Mouse (Mus musculus) midbrain, embryonic 11.5 days (tissue): ENCODE results near the gene Tpcn1. TPM values are rescaled to one million over a fixed set of nuclear protein-coding genes. Genes with fewer than 3 reads are reported as not detected.

ENCODE experiments used
- ATAC-seq: fragments of 200-750 bp; cut with Nextera tagmentation; 2 replicates; pipeline ENCODE4 v1.8.0; 2017; ENCODE audit warnings: moderate TSS enrichment, moderate library complexity; ENCODE audit not compliant: low FRiP score
- DNase-seq: peaks from one replicate; pipeline ENCODE4 v3.0.0; 2015; ENCODE audit warnings: low spot score; ENCODE audit errors: missing footprints
- H3K27ac ChIP-seq: fragments of 300-500 bp; sonication (generic); 2 replicates; pipeline ENCODE4 v1.5.1; 2014; ENCODE audit warnings: low read depth, low read length
- H3K27me3 ChIP-seq: fragments of 300-500 bp; sonication (generic); 2 replicates; pipeline ENCODE4 v1.6.1; 2014; ENCODE audit warnings: mild to moderate bottlenecking, low read length, moderate library complexity, mixed read lengths; ENCODE audit not compliant: control insufficient read depth, insufficient read depth
- H3K36me3 ChIP-seq: fragments of 300-500 bp; sonication (generic); 2 replicates; pipeline ENCODE4 v1.6.1; 2014; ENCODE audit warnings: mild to moderate bottlenecking, low read length, moderate library complexity, mixed read lengths; ENCODE audit not compliant: control insufficient read depth, insufficient read depth
- H3K4me1 ChIP-seq: fragments of 300-500 bp; sonication (generic); 2 replicates; pipeline ENCODE4 v1.6.1; 2014; ENCODE audit warnings: low read length; ENCODE audit not compliant: control insufficient read depth, insufficient read depth
- H3K4me2 ChIP-seq: fragments of 300-500 bp; sonication (generic); 2 replicates; pipeline ENCODE4 v1.6.1; 2014; ENCODE audit warnings: mild to moderate bottlenecking, moderate library complexity
- H3K4me3 ChIP-seq: fragments of 300-500 bp; sonication (generic); 2 replicates; pipeline ENCODE4 v1.5.1; 2014; ENCODE audit warnings: low read depth, low read length
- H3K9ac ChIP-seq: fragments of 300-500 bp; sonication (generic); 2 replicates; pipeline ENCODE4 v1.6.1; 2014; ENCODE audit warnings: low read length
- H3K9me3 ChIP-seq: fragments of 300-500 bp; sonication (generic); 2 replicates; pipeline ENCODE4 v1.6.1; 2016; ENCODE audit warnings: low read length; ENCODE audit not compliant: control insufficient read depth
- WGBS: fragments of 180-500 bp; shearing (Covaris S2); extraction: QIAGEN DNeasy Blood & Tissue Kit; methylation state at CpG from one replicate; pipeline ENCODE4 v1.1.7; 2014; 5-methylcytosine and 5-hydroxymethylcytosine counted together
- polyA plus RNA-seq: library from polyadenylated mRNA; unstranded; fragments of >200 nt; fragmentation: Nextera tagmentation; extraction: Ambion mirVana; gene quantifications from 2 replicates; pipeline ENCODE4 v1.2.1, GENCODE M21; 2014

Gene Tpcn1
- polyA plus RNA-seq, 1 experiment from 2014 or later: 10.8 TPM

DNA sequence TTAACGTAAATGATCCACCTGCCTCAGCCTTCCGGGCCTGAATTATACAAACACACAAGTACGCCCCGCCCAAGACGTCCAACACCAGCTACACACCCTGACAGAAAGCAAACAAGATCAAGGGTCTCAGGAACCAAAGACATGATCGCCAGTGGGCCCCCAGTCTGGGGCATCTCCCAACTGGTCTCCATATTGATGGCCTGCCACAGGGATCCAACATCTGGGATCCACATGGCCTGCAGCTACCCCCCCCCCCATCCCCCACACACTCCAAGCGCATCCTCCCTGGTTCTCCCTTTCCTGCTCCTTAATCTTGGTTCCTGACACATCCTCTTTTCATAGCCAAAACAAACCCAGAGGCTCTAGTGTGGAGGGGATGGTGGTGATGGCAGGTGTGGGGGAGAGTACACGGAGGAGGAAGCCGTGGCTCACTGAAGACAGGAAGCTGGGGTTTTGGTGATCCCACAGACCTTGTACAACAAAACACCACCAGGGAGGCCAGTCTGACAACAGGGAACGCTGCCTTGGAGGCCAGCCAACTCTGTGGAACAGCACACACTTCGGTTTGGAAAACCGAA, 9.9 kb downstream of the Tpcn1 start:
- no peak overlapping the region for H3K9ac ChIP-seq
- H3K27ac ChIP-seq: no peak overlapping the region
- no peaks in the 10 kb centered on the region for H3K9me3 ChIP-seq
- no peaks in the 10 kb centered on the region for H3K36me3 ChIP-seq
- no peak overlapping the region for H3K4me3 ChIP-seq
- H3K4me2 ChIP-seq: no peak overlapping the region
- DNase-seq: no peak
- no peak for ATAC-seq
- H3K27me3 ChIP-seq: no peaks in the 10 kb centered on the region
- peaks cover 6% of the 10 kb centered on the region; the same call in 1 of the 2 replicates for H3K4me1 ChIP-seq
- WGBS: 74% methylated on average over 12 of the region's 12 CpGs

DNA sequence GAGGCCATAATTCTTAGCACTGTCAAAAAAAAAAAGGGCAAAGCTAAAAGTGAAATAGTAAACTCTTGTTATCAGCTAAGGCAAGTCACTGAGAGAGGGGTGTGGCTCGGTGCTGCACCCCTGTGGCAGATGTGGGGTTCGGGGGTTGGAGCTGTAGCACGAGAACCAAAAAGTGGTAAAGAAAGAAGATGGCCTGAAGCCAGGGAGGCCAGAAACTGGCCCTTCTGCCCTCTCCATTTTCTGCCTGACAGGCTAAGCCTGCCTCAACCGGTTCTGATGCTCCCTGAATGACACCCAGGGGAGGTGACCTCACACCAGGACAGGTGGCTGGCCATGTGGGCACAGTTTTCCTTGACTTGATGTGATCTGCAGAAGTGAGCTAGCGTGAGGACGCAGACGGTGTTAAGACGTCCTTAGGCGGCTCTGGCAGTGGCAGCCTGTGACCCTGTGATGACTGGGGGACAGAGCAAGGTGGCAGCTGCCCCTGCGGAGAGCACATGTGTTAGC, 10.5 kb downstream of the Tpcn1 start:
- 55% methylated on average over 10 of the region's 10 CpGs for WGBS
- H3K9me3 ChIP-seq: no peaks in the 10 kb centered on the region
- H3K4me2 ChIP-seq: no peak overlapping the region
- no peaks in the 10 kb centered on the region for H3K27me3 ChIP-seq
- H3K4me1 ChIP-seq: peaks cover 6% of the 10 kb centered on the region; the same call in 1 of the 2 replicates
- H3K27ac ChIP-seq: no peak overlapping the region
- no peak overlapping the region for H3K4me3 ChIP-seq
- DNase-seq (no peak), ATAC-seq (no peak)
- H3K9ac ChIP-seq: no peak overlapping the region
- no peaks in the 10 kb centered on the region for H3K36me3 ChIP-seq

DNA sequence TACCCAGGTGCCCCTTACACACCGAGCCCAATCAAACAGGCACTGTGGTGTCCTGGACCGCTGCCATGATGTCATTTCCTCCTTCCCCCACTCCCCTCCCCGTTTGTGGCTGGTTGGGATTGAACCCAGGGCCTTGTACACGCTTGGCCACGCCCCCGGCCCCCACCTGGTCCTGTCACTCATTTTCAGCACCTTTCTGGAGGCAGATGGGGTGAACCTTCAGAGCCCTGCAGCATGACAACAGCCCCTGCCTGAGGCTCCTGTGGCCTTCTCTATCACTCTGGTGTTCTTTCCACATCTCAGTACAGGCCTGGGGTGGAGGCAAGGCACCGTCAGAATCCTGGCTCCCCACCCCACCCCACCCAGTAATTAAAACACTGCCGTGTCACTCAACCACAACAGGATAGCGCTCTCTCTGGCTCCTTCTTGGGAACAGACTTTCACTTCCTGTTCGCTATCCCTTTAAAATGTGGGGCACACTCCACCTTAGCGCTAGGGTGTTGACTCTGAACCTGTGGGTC, 11.6 kb downstream of the Tpcn1 start:
- Histone ChIP-seq H3K9ac (no peak overlapping the region), H3K36me3 (no peaks in the 10 kb centered on the region), H3K27ac (no peak overlapping the region), H3K9me3 (no peaks in the 10 kb centered on the region), H3K4me1 (peaks cover 6% of the 10 kb centered on the region; the same call in 1 of the 2 replicates), H3K27me3 (no peaks in the 10 kb centered on the region), H3K4me2 (no peak overlapping the region), H3K4me3 (no peak overlapping the region)
- WGBS: 86% methylated on average over 11 of the region's 11 CpGs
- DNase-seq (no peak), ATAC-seq (no peak)

DNA sequence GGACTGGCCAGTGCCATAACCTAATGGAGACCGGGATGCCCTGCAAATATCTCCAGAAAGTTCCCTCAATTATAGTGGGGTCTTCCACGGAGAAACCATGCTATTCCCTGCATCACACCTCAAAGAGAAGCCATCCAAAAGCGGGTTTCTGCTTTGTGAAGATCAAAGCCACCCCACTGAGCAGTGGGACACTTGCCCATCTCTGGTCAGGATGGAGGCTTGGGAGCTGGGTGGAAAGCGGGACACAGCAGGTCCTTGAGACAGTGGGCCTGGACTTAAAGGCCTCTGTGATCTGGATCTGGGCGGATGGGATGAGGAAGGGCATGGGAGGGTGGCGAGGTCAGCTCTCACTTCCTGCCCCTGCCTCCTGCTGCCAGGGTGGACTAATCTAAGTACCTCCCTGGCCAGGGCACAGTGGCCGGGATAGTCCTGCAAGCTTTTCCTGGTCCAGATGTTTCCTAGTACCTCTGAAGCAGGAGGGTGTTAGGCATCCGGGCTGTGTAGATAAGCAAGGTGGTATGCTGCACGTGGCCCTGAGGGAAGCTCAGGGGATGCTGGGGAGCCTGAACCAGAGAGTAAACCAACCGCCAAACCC, 13.9 kb downstream of the Tpcn1 start:
- H3K4me3 ChIP-seq: no peak overlapping the region
- no peak for ATAC-seq
- H3K9ac ChIP-seq: no peak overlapping the region
- WGBS: 77% methylated on average over 10 of the region's 10 CpGs
- H3K4me2 ChIP-seq: no peak overlapping the region
- peaks cover 9% of the 10 kb centered on the region; the same call in 1 of the 2 replicates for H3K4me1 ChIP-seq
- H3K9me3 ChIP-seq: no peaks in the 10 kb centered on the region
- H3K27ac ChIP-seq: no peak overlapping the region
- no peaks in the 10 kb centered on the region for H3K36me3 ChIP-seq
- no peaks in the 10 kb centered on the region for H3K27me3 ChIP-seq
- no peak for DNase-seq

DNA sequence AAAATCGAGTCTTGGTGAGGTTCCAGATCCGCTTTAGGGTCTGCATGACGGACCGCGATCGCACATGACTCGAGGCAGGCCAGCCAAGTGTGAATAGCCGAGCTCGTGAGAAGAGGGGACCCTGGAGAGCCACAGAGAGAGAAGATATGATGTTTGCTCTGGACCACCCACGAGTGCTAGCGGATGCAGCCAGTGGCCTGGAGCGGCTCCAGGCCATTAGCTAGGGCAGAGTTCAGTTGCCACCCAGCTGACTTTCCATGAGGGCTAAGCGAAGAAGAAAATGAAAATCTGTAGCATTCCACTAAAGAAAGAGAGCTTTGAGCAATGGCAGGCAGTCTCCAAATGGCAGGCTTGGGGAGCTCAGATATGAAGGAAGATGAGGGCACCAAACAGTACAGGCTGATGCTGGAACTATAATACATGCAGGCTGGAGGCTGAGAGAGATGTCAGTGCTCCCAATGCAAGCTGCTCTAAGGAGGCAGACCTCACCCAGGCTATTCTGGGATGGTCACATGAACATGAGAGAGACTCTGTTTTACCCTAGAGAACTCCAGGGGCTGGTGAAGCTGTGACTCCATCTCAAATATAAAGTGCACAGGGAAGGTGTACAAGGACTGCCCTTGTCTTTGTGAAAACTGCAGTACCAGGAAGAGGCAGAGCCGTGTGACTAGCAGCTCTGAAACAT, 17.3 kb downstream of the Tpcn1 start:
- no peaks in the 10 kb centered on the region for H3K36me3 ChIP-seq
- no peak for ATAC-seq
- WGBS: 62% methylated on average over 14 of the region's 14 CpGs
- H3K4me1 ChIP-seq: peaks cover 27% of the 10 kb centered on the region
- H3K9me3 ChIP-seq: no peaks in the 10 kb centered on the region
- no peak for DNase-seq
- no peak overlapping the region for H3K4me2 ChIP-seq
- no peaks in the 10 kb centered on the region for H3K27me3 ChIP-seq
- H3K27ac ChIP-seq: no peak overlapping the region
- no peak overlapping the region for H3K9ac ChIP-seq
- H3K4me3 ChIP-seq: no peak overlapping the region

DNA sequence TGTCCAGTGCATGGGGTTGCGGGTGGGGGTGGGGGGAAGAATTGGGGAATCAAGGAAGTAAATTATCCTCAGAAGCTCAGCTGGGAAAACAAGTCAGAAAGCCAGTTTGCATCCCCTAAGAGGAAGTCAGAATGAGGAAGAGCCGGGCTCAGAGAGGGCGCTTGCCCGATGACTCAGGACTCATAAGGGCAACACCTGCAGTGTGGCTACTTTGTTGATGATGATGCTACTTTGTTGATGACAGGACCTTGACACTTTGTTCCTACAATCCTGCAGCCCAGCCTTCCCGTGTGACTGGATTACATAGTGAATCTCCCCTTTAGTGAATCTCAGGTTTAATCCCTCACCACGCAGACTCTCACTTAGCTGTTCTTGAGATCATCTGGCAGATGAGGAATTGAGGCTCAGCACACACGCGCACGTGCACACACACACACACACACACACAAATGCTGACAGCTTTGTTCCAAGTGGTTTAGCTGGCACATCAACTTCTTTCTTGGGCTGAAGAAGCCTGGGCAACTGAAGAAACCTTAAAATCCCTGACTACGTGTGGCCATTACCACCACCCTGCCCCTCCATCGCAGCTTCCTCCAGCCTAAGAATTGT, 18.1 kb downstream of the Tpcn1 start:
- Histone ChIP-seq H3K9me3 (no peaks in the 10 kb centered on the region), H3K4me1 (peaks cover 32% of the 10 kb centered on the region), H3K27me3 (no peaks in the 10 kb centered on the region), H3K4me3 (no peak overlapping the region), H3K36me3 (no peaks in the 10 kb centered on the region), H3K4me2 (no peak overlapping the region), H3K27ac (no peak overlapping the region), H3K9ac (no peak overlapping the region)
- ATAC-seq (no peak), DNase-seq (no peak)
- 86% methylated on average over 11 of the region's 11 CpGs for WGBS

DNA sequence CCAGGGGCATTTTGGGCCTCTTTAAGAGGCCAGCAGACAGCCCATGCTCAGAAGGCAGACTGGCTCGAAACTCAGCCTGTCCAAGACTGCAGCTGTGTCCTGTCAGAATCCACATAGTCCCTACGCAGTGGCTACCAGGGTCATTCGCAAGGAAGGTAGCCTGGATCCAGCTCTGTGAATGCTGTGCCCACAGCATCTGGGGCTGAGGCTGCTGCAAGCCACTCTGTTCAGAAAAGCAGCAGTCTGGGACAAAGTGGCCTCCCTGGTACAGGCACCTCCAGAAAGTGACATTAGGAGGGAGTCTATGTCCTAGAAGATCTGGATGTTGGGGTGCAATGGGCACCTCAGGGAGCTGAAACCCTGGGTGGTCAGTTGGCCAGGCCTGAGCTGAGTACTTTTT, 18.7 kb downstream of the Tpcn1 start:
- H3K4me1 ChIP-seq: peaks cover 32% of the 10 kb centered on the region
- H3K36me3 ChIP-seq: no peaks in the 10 kb centered on the region
- ATAC-seq (no peak), DNase-seq (no peak)
- no peaks in the 10 kb centered on the region for H3K9me3 ChIP-seq
- H3K4me3 ChIP-seq: no peak overlapping the region
- no peak overlapping the region for H3K4me2 ChIP-seq
- H3K27ac ChIP-seq: no peak overlapping the region
- H3K9ac ChIP-seq: no peak overlapping the region
- no peaks in the 10 kb centered on the region for H3K27me3 ChIP-seq
- WGBS: 93% methylated on average over 3 of the region's 3 CpGs

DNA sequence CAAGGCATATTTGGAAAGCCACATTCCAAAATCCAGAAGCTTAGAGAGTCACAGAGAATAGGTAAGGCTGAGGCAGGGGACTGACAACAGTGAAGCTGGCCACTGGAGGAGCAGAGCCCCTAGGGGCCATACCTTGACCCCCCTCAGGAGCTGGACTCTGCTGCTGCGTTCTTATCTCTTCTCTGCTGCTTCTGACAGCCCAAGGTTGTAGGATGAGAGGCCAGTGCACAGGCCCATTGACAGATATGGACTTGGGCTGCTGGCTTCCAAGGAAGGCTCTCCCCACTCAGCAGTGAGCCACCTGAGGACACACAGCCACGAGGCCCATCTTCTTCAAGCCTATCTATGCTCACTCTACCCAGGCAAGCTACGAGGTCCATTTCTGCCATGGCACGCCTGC, 19.5 kb downstream of the Tpcn1 start:
- 93% methylated on average over 4 of the region's 4 CpGs for WGBS
- H3K4me1 ChIP-seq: peaks cover 32% of the 10 kb centered on the region
- DNase-seq: no peak
- H3K9me3 ChIP-seq: no peaks in the 10 kb centered on the region
- H3K27ac ChIP-seq: no peak overlapping the region
- H3K4me2 ChIP-seq: no peak overlapping the region
- no peak for ATAC-seq
- no peaks in the 10 kb centered on the region for H3K27me3 ChIP-seq
- no peak overlapping the region for H3K9ac ChIP-seq
- no peak overlapping the region for H3K4me3 ChIP-seq
- H3K36me3 ChIP-seq: no peaks in the 10 kb centered on the region

DNA sequence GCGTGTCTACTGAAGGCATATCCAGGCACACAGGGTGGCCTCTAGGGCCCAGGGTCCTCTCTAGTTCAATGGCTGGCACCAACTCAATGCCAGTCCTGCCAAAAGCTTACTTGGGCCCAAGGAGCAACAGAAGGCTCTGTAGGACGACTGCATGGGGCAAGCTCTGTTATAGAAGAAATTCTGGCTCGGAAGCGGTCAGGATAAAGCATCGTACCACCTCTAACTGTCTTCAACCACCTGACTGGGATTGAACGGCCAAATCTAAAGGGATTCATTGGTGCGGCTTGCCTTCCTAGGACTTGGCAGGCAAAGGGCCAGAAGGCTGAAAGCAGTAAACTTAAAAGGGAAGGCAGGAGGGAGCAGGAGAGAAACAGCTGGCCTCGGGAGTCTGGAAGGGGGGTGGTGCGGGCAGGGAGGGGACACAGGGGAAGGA, 20.1 kb downstream of the Tpcn1 start:
- Histone ChIP-seq H3K9me3 (no peaks in the 10 kb centered on the region), H3K4me1 (peaks cover 34% of the 10 kb centered on the region), H3K4me3 (no peak overlapping the region), H3K36me3 (no peaks in the 10 kb centered on the region), H3K27ac (no peak overlapping the region), H3K27me3 (no peaks in the 10 kb centered on the region), H3K9ac (no peak overlapping the region), H3K4me2 (no peak overlapping the region)
- 75% methylated on average over 9 of the region's 9 CpGs for WGBS
- DNase-seq: no peak
- no peak for ATAC-seq
